Mouse (Mus musculus) gastrocnemius, adult 2 months (tissue): Measurements from ENCODE around the gene Tom1l2. TPM values are rescaled to one million over a fixed set of nuclear protein-coding genes. Genes with fewer than 3 reads are reported as not detected.

Source experiments
- DNase-seq: peaks from one replicate; pipeline ENCODE4 v3.0.0; 2022
- H3K27ac ChIP-seq: fragments of 200-600 bp; 2 replicates; pipeline ENCODE4 v1.8.1; 2022; ENCODE audit warnings: mild to moderate bottlenecking
- H3K4me3 ChIP-seq: fragments of 200-600 bp; 2 replicates; pipeline ENCODE4 v1.8.1; 2022; ENCODE audit warnings: mild to moderate bottlenecking, moderate library complexity
- CTCF ChIP-seq: fragments of 200-600 bp; IDR thresholded peaks from 2 replicates; pipeline ENCODE4 v1.8.1; 2022; ENCODE audit warnings: antibody characterized with exemption, mild to moderate bottlenecking, moderate library complexity
- intact Hi-C: fragments of 180-260 bp; cut with DNase I; formaldehyde crosslinking; loops from one replicate; pipeline ENCODE4 v1.15.1; 2025
- total RNA-seq, 2 experiments: library from RNA; stranded (reverse); gene quantifications; 2 replicates each; pipeline ENCODE4 v1.2.3; 2021

The Tom1l2 gene
- total RNA-seq, 2 experiments from 2014 or later = 63.7 to 63.9 TPM

- H3K4me3 ChIP-seq = no peak overlapping the region
- TF ChIP-seq CTCF = no peak
- intact Hi-C loops = no loop called here
- peak overlapping the region; percentile 61 for H3K27ac ChIP-seq
- DNase-seq = no peak
Observed at GRCm38 (mm10) chr11:60335771-60336170, 16.9 kb downstream of the Tom1l2 start.

DNA sequence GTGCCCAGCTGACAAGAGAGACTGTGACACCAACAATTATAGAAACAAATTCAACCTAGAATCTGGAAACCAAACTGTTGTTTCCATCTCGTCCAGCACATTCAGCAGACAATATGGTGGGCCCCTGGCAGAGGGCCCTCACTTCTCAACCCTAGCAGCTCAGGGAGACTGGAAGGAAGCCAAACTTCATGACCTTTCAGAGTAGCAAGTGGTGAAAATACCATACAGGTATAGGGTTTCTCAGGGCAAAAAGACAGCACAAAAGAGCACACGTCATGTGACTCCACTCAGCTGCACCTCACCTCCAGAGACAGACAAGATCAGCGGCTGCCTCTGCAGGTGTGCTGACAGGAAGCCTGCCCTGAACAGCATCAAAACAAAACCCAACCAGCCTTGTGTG lies 18.6 kb downstream of the Tom1l2 start:
- peak; percentile 42 for DNase-seq
- Histone ChIP-seq H3K4me3 (peak overlapping the region; percentile 7; the same call in 1 of the 2 replicates), H3K27ac (peak overlapping the region; percentile 78)
- no peak for TF ChIP-seq CTCF
- intact Hi-C loops = no loop called here

- DNase-seq = no peak
- intact Hi-C loops = loop anchor here (2.0 kb wide), 1 partner anchor 25 kb away; no protein-coding TSS in a partner anchor
- Histone ChIP-seq H3K27ac (peak overlapping the region; percentile 78), H3K4me3 (peak overlapping the region; percentile 7; the same call in 1 of the 2 replicates)
- TF ChIP-seq CTCF = no peak
Observed at GRCm38 (mm10) chr11:60333461-60333860, 19.2 kb downstream of the Tom1l2 start.

- Histone ChIP-seq H3K4me3 (no peak overlapping the region), H3K27ac (no peak overlapping the region)
- TF ChIP-seq CTCF = no peak
- DNase-seq = no peak
- intact Hi-C loops = no loop called here
Observed at GRCm38 (mm10) chr11:60330551-60330950, 22.2 kb downstream of the Tom1l2 start.

- H3K4me3 ChIP-seq = no peak overlapping the region
- no peak for TF ChIP-seq CTCF
- peak overlapping the region; percentile 88 for H3K27ac ChIP-seq
- intact Hi-C loops = no loop called here
- DNase-seq = no peak
Observed at GRCm38 (mm10) chr11:60323731-60324130, 29.0 kb downstream of the Tom1l2 start.

- TF ChIP-seq CTCF = no peak
Observed at GRCm38 (mm10) chr11:60321438-60321837, 31.3 kb downstream of the Tom1l2 start.

GRCm38 (mm10) chr11:60320426-60321037 lies 32.2 kb downstream of the Tom1l2 start:
- DNase-seq = peak; percentile 34
- no peak overlapping the region for H3K4me3 ChIP-seq
- no peak for TF ChIP-seq CTCF
- intact Hi-C loops = no loop called here
- H3K27ac ChIP-seq = peak overlapping the region; percentile 88

More at GRCm38 (mm10) chr11:60321438-60321837, 31.3 kb downstream of the Tom1l2 start:
- peak overlapping the region; percentile 88 for H3K27ac ChIP-seq
- H3K4me3 ChIP-seq = no peak overlapping the region
- DNase-seq = no peak
- intact Hi-C loops = no loop called here

DNA sequence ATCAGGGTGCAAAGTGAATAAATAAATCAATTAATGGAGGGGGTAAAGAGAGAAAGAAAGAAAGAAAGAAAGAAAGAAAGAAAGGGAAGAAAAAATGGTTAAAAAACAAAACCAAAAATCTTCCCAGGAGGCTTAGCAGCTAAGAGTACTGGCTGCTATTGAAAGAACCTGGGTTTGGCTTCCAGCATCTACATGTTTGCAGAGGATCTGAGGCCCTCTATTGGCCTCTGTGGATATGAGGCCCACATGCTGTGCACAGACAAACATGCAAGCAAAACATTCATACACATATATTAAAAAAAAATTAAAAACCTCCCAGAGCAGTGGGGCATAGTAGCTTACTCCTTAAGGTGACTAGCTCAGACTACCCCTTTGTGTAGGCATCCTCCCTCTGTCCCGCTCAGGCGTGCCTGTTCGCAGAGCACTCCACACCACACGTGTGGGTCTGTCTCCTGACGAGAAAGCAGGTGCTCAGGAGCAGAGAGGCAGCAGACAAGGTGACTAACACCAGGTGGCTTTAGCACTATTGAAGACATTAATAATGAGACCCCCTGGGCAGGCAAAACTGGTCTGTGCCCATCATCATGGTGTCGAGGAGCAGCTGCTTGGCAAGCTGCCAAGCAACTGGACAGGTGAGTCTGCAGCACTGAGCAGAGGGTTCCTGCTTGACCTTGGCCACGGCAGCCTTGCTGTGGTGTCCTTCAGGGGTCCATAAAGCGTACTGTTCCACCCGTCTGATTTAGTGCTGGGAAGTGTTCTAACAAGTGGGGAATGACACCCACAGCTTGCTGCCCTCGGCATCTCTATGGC lies 33.2 kb downstream of the Tom1l2 start:
- intact Hi-C loops = no loop called here
- TF ChIP-seq CTCF = peak; percentile 21; the same call in 1 of the 2 replicates

DNA sequence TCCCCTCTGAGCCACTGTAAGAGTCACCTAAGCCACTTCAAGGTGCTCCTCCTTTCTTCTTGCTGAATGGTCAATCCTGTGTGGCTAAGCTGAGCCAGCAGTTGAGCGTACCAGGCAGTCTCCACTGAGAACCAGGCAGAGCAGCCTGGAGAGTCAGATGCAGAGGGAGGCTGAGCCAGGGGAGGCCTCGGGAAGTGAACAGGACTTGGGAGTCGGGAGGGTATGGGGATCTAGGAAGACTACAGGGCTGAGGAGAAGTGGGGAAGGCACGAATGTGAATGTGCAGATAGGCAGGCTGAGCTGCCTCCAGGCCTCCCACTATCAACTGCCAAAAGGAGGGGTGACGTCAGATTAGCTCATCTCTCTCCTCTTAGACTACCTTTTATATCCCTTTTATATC lies 34.0 kb downstream of the Tom1l2 start:
- Histone ChIP-seq H3K4me3 (no peak overlapping the region; the same call in 1 of the 2 replicates), H3K27ac (peak overlapping the region; percentile 88)
- DNase-seq = peak; percentile 38
- intact Hi-C loops = no loop called here
- TF ChIP-seq CTCF = no peak

More for the DNA sequence above, 33.2 kb downstream of the Tom1l2 start:
- DNase-seq = peak; percentile 38
- peak overlapping the region; percentile 88 for H3K27ac ChIP-seq
- H3K4me3 ChIP-seq = no peak overlapping the region

- TF ChIP-seq CTCF = no peak
- intact Hi-C loops = no loop called here
- Histone ChIP-seq H3K27ac (peak overlapping the region; percentile 88), H3K4me3 (no peak overlapping the region; the same call in 1 of the 2 replicates)
- peak; percentile 36 for DNase-seq
Observed at GRCm38 (mm10) chr11:60317376-60318102, 35.2 kb downstream of the Tom1l2 start.

GRCm38 (mm10) chr11:60316883-60317282 lies 35.8 kb downstream of the Tom1l2 start:
- peak overlapping the region; percentile 88 for H3K27ac ChIP-seq
- no peak for DNase-seq
- no peak for TF ChIP-seq CTCF
- no peak overlapping the region for H3K4me3 ChIP-seq
- intact Hi-C loops = no loop called here

- no peak overlapping the region for H3K4me3 ChIP-seq
- TF ChIP-seq CTCF = no peak
- DNase-seq = no peak
- intact Hi-C loops = no loop called here
- H3K27ac ChIP-seq = peak overlapping the region; percentile 88
Observed at GRCm38 (mm10) chr11:60316250-60316649, 36.5 kb downstream of the Tom1l2 start.
